Comparison of ENCODE assay signal across 7 mouse cellular contexts in genomic region chr7:29597291-29597690, GRCm38 (mm10).
DNase-seq lines count a peak whose midpoint lies in the region; ATAC-seq and TF ChIP-seq lines count a peak whose summit lies in the region.
"Not testable (repeated sequence)": the region's sequence is repeated elsewhere in the genome, so short reads cannot be mapped to it uniquely, and the experiment has no call there.

No protein-coding gene starts in this region.

- peak; percentile 81 for TF ChIP-seq CTCF in gastrocnemius, adult 2 months (IDR thresholded peaks at IDR 0.05)
- peak; percentile 74 for TF ChIP-seq CTCF in intestine, postnatal 0 days (IDR thresholded peaks at IDR 0.05; ENCODE audit: low read depth)

- peak; percentile 18 for DNase-seq in WW6 (ENCODE audit: low read depth, low spot score)
- peak; percentile 80 to 85 for DNase-seq in cerebellum, postnatal 10 days
- peak; percentile 56 for DNase-seq in gastrocnemius, adult 2 months
- DNase-seq in left cerebral cortex, postnatal 25 days (ENCODE audit: low spot score in 2 of 2) = peak; percentile 43
- DNase-seq in midbrain, embryonic 14.5 days = peak; percentile 71
- DNase-seq in spleen, postnatal 10 days (ENCODE audit: low spot score in 2 of 2) = peak; percentile 44 to 60

- H3K4me1 ChIP-seq in intestine, postnatal 0 days (replicated peaks; ENCODE audit: control insufficient read depth, insufficient read depth, low read length); midbrain, embryonic 14.5 days (ENCODE audit: control insufficient read depth, insufficient read depth, low read length): not testable (repeated sequence)

- not testable (repeated sequence) for H3K36me3 ChIP-seq in intestine, postnatal 0 days (ENCODE audit: control insufficient read depth, insufficient read depth); midbrain, embryonic 14.5 days (ENCODE audit: control insufficient read depth, insufficient read depth, low read length)

- not testable (repeated sequence) for H3K9ac ChIP-seq in intestine, postnatal 0 days (ENCODE audit: low read depth, low read length); midbrain, embryonic 14.5 days (replicated peaks; ENCODE audit: low read length)

- H3K27ac ChIP-seq in gastrocnemius, adult 2 months; intestine, postnatal 0 days (ENCODE audit: low read depth, low read length); midbrain, embryonic 14.5 days (replicated peaks; ENCODE audit: low read depth, low read length): not testable (repeated sequence)

- ATAC-seq in intestine, postnatal 0 days; midbrain, embryonic 14.5 days (ENCODE audit: low FRiP score, low TSS enrichment): not testable (repeated sequence)

- not testable (repeated sequence) for H3K27me3 ChIP-seq in intestine, postnatal 0 days (replicated peaks; ENCODE audit: control insufficient read depth, insufficient read depth, low read length); midbrain, embryonic 14.5 days (ENCODE audit: control insufficient read depth, insufficient read depth, low read length)

- H3K4me2 ChIP-seq in intestine, postnatal 0 days (replicated peaks; ENCODE audit: low read depth); midbrain, embryonic 14.5 days (ENCODE audit: low read length): not testable (repeated sequence)

- not testable (repeated sequence) for H3K9me3 ChIP-seq in intestine, postnatal 0 days (ENCODE audit: control insufficient read depth); midbrain, embryonic 14.5 days (ENCODE audit: control insufficient read depth, low read length)

- 25% methylated on average over 7 of the region's 7 CpGs for WGBS in intestine, postnatal 0 days
- WGBS in midbrain, embryonic 14.5 days = 34% methylated on average over 7 of the region's 7 CpGs

- not testable (repeated sequence) for H3K4me3 ChIP-seq in gastrocnemius, adult 2 months; intestine, postnatal 0 days (ENCODE audit: low read depth, low read length); midbrain, embryonic 14.5 days (replicated peaks; ENCODE audit: low read depth, low read length)

- intact Hi-C loops in gastrocnemius, adult 2 months (cut with DNase I) = not testable (repeated sequence)
- intact Hi-C loops in left cerebral cortex, postnatal 25 days (cut with DNase I) = loop anchor here (5.0 kb wide), 1 partner anchor 75 kb away; no protein-coding TSS in a partner anchor

Comparison
In these comparisons a context has a peak if more than half of its experiments do, and no peak if none do; other contexts are left out.
1. DNase-seq: peak in every context shown above with its lines; median percentile 82 in cerebellum, postnatal 10 days; 71 in midbrain, embryonic 14.5 days; 56 in gastrocnemius, adult 2 months; 52 in spleen, postnatal 10 days; 43 in left cerebral cortex, postnatal 25 days; 18 in WW6.